Mouse (Mus musculus): ENCODE results near the gene Lat.

Lat gene

DNA sequence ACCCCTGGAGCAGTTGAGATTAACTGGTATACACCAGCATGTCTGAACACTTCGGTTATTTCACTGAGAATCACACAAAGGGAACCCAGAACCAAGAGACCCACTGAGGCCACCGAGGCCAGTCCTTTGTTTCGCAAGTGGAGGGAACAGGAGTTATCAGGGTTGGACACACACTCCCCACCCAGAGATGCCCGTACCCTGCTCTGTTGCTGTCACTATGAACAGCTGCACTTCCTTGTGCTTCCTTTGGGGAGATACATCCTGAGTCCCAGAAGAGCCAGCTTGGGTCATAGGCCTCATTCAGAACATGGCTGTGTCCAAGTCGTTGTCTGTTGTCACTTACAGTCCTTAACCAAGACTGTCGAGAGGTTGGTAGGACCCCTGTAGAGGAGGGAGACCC is 6.3 kb downstream of the Lat start:
- peak; percentile 3 for DNase-seq

DNA sequence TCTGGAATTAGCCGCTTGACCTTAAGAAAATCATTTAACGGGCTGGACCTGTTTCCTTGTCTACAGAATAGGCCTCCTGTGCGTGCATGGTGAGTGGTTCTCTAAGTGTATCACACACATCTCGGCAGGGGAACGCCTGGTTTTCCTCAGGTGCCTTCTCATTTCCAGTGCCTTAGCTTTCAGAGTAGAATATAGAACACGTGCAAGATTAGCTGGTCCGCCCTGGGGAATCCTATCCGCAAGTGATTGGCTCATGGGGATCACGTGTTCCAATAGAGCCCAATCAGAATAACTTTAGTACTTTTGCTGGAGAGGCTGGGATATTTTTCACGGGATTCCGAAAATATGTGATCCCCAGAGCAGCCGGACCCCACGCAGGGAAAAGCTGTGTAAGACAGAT is 10.3 kb downstream of the Lat start:
- DNase-seq = no peak

DNA sequence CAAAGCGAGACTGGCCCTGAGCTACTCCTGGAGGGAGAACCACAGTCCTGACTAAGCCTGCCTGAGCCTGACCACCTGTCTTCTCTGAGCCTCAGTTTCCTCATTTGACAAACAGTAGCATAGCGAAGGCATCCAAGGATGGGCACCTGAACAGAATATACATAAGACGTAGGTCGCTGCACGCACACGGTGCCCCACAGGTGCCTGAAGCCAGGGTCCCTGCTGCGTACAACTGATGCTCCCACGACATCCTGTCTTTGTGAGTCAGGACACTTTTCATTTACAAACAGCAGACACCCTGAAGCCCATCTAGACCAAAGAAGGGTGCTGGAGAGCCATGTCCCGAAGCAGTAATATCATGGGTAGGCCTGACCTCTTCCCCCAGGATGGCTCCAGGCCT is 11.0 kb downstream of the Lat start:
- no peak for DNase-seq

DNA sequence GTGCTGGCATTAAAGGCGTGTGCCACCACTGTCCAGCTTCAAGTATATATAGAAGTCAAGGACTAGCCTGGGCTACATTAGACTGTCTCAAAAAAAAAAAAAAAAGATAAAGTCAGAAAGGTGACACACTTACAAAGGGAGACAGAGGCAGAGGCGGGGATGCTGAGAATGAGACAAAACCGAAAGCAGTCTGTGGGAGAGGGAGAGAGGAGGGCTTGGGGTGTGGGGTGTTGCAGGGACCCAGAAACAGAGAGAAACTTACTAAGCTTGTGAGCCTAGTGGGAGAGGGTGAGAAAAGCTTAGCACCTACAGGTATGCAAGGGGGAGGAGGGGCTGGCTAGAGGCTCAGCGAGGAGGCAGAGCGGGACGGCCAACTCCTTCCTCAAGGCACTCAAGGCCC is 11.5 kb downstream of the Lat start:
- DNase-seq = no peak

DNA sequence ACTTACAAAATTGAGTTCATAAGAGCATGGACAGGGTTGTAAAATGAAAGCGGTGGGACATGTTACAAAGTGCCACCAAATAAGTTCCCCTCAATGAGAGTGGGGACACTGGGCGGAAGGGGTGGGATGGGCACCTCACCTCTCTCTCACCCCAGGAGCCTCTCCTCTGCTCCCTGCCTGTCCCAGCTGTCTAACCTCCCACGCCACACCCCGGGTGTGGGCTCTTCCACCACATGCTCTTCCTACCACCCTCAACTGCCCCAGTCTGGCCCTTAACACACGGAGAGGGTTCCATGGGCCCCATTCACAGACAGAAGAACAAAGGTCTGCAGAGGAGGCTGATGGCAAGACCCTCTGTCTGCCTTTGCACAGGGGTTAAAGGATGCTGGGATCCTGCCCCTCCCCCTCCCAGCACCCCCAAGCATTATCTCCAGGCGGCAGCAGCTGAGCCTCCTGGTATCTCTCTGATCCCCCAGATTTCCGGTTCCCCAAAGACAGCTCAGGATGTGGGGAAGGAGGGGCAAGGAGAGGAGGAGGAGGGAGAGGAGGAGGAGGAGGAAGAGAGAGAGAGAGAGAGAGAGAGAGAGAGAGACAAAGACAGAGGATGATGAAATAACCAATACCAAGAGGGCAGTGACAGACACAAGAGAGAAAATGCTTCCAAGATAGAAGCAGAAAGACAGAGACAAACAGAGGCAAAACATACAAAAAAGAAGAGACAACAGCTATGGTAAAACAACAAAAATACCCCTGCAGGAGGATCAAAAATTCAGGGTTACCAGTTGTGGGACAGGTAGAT is 12.4 kb downstream of the Lat start:
- peak; percentile 54 for DNase-seq

DNA sequence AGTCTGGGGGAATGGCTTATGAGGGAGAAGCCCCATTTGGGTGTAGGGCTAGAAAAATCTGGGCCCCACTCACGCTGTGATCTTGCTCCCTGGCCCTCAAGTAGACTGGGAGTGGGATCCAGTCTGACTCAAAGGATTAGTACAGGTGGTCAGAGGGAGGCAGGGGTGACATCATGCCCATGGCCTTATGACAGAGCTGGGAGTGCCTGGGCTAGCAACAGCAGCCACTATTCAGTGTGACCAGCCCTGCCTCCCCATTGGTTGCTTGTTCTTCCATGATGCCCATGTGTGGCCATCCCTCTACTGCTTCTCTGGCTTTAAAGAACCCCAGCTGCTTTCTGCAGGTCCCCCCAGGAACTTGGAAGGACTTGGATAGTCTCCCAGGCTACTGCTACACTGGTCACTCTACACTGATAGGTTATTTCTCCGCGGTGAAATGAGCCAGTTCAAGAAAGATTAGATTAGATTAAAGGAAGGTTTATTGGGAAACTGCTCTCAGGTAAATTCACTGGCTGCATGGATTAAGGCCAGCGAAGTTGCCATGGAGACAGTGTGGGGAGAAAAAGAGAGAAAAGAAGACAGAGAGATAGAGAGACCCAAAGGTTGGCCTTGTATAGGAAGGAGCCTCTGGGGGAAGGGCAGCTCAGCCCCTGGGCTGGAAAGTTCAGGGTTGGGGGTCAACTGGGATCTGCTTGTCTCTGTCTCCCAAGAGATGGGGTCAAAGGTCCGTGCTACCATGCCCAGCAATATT is 13.3 kb downstream of the Lat start:
- DNase-seq = no peak

DNA sequence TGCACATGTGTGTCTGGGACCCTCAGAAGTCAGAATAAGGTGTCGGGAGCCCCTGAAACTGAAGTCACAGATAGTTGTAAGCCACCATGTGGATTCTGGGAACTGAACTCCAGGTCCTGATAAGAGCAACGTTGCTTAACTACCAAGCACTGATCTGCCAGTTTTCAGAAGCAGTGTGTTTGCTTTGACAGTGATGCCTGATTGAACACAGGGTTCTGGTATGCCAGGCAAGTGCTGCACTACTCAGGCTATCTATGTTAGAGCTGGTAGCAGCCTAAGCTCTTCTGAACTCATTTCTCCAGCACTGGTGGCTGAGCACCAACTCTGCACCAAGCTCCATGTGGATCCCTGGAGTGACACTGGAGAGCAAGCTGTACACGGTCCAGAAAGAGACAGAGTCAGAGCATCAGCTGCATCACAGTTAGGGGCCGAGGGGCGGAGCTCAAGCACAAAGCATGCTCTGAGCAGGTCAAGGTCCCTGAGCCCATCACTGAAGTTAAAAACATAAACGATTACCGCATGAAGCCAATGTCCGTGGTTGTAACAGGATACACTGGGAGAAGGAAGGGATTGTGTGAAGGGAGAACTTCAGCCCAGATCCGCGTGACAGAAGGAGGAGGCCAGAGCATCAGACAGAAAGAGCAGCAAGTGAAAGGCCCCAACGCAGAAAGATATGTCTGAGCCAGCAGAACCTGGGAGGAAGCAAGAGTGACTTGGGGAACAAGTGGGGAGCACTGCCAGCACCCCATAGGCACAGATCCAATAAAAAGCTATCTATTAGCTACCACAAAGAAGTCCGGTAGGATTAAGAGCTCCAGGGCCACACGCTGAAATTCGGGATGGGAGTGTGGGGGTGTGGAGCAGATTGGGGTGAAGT is 14.4 kb downstream of the Lat start:
- no peak for DNase-seq

DNA sequence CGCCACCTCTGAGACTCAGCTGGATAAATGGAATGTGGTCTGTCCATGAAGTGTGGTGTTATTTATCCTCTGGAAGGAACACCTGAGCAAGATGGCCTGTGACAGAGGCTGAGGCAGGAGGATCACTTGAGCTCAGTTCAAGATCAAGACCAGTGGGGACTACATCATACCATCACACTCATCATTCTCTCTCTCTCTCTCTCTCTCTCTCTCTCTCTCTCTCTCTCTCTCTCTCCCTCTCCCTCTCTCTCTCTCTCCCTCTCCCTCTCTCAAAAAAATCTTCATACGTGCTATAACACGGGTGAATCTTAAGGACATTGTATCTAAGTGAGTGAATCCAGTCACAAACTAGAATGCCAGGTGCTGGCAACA is 15.4 kb downstream of the Lat start:
- DNase-seq = no peak

DNA sequence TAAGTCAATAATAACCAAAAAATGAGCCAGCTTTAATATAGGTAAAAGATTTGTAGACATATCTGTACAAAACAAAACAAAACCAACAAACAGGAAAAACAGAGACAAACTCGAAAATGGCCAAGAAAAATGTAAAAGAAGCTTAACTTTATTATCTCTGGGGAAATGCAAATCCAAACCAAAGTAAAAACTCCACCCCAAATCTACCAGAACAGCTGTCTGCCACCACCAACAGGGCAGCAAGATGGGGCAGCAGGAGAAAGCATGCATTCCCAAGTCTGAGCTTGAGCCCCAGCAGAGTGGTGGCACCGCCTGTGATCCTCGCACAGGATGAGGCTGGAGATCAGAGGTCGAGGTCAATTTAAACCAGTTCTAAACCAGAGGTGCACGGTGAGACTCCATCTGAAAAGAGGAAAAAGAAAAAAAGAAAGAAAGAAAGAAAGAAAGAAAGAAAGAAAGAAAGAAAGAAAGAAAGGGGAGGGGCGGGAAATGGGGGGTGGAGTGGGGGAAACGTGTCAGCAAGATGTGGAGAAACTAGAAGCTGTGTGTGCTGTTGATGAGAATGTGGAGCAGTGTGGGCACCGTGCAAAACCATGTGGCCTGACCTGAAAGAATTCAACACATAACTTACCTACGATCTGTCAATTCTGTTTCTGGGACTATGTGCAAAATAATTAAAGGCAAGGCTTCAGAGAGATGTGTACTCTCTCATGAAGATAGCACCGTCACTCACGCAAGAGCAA is 15.9 kb downstream of the Lat start:
- no peak for DNase-seq

DNA sequence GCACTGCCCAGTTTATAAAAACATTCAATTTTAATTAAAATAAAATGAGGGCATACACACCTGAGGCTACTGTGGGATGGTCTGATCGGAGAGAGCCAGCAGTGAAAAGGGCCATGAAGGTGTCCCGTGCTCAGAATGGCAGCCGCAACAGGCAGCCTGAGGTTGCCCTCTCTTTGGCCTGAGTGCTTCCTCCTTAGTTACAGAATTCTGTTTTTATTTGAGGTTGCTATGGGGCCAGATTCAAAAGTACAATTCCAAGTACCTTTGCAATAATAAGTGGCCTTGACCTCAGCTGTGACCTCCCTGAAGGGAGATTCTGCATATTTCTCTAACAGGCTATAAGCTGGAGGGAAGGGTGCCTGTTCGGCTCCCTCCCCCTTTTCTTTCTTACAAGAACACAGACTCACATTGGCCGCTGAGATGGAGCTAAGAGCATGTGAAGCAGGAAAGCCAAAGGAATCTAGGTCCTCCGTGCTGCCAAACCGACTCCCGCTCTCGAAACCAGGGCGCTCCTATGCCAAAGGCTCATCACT is 17.9 kb downstream of the Lat start:
- no peak for DNase-seq

DNA sequence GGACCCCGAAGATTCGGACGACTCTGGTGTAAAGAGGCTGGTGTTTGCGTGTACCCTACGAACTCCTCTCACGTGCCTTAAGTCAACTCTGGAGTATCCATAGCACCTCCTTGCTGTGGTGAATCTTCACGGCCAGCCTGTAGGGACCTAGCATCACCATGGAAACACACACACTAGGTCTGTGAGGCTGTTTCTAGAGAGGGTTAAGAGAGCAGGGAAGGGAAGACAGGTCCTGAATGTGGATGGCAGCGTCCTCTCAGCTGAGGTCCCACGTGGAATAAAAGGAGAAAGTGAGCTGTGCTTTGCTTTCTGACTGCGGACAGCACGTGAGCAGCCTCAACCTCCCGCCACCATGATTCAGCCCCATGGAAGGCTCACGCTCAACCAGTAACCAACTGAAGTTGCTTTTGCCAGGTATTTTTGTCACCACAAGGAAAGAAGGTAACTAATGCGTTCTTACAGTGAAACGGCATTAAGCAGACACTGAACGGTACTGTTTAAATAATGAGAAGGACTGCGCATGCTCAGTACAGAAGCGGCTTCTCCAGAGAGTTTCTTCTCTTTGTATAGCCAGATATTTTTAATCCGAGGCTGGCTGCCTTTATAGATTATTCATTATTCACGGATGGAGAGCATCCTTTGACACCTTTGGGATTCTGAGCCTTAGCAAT is 18.5 kb downstream of the Lat start:
- no peak for DNase-seq

DNA sequence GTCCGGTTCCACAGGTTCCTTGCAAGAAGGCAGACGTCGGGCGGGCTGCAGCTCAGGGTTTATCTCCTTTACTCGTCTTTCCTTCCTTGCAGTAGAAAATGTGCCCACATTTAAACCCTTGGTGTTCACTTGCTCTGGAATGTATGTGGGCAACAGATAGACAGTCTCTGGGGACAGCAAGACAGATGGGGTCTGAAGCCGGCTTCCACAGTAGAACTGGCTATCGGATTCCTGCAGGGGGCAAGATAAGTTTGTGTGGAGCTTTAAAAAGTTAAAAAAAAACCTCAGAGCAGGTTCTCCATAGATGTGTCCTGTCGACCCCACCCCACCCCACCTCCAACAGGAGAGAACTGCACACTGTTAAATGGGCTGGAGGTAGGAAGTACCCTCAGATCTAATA is 21.1 kb downstream of the Lat start:
- no peak for DNase-seq

DNA sequence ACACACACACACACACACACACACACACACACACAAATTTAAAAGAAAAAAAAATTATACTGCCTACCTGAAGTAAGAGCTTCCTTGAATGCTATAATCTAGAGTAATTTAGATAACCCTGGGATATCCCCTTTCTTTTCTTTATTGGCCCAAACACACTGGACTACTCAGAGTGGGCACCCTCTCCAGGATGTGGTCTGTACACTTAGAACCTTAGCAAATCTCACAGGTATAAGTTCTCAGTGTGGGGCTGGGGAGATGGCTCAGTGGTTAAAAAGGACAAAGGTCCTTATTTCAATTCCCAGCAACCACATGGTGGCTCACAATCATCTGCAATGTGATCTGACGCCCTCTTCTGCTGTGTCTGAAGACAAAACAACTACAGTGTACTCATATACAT is 22.3 kb downstream of the Lat start:
- DNase-seq = no peak

DNA sequence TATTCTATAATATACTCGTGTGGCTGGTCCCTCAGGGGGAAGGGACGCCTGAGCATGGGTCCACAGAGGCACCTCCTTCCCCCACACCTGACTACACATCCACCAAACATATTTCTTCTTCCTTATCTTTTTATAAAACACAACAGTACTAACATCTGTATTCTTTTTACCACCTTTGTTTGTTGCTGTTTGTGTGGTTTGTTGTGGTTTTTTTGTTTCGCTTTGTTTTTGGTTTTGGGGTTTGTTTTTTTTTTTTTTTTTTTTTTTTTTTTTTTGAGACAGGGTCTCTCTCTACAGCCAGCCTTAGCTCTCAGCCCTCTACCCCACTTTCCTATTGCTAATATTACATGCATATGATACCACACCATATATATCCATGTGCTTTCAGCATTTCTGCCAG is 23.4 kb downstream of the Lat start:
- DNase-seq = no peak

DNA sequence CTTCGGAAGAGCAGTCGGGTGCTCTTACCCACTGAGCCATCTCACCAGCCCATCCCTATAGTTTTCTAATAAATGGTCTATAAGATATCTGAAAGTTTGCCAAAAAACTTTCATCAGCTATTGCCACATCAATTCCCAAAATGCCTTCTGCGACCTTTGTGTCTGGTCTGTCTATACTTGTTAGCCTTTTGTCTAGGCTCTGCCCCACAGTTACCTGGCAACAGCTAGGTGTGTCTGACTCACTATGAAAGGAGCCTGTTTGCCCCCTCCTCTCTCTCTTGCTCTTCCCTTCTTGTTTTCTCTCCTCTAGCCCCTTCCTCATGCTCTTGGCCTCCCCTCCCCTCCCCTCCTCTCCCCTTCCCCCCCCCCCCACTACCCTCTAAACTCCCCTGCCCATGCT is 23.8 kb downstream of the Lat start:
- no peak for DNase-seq

DNA sequence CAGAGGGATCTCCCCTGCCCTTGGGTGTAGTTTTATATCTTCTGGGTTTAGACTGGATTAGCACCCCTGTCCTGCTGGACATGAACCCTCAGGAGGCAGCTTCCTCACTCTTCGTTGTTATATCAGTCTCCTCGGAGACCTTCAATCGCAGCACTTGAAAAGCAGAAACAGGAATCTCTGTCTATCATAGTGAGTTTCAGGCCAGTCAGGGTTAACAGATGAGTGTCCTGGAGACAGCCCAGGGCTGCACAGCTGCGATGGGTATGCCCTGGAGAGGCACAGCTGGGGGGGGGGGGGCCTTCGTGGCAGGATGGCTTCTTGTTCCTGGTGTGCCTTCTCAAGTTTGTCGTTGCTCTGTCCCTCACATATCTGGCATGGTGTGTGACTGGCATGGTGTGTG is 28.5 kb downstream of the Lat start:
- no peak for DNase-seq

DNA sequence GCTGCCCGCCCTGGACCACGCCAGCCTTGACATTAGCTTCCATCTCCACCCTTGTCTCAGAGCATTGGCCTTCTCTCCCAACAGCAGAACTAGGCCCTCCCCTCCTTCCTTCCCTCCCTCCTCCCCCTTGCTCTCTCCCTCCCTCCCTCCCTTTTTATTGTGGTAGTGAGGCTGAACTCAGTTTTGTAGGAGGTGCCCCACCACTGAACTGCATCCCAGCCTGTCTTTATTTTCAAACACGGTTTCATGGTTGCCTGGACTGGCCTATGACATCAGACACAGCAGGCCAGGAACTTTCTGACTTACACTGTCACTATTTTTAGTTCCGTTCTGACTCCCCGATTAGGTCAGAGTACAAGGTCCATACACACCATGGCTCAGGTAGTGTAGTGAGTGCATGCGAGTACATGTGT is 29.2 kb downstream of the Lat start:
- peak; percentile 50 for DNase-seq

DNA sequence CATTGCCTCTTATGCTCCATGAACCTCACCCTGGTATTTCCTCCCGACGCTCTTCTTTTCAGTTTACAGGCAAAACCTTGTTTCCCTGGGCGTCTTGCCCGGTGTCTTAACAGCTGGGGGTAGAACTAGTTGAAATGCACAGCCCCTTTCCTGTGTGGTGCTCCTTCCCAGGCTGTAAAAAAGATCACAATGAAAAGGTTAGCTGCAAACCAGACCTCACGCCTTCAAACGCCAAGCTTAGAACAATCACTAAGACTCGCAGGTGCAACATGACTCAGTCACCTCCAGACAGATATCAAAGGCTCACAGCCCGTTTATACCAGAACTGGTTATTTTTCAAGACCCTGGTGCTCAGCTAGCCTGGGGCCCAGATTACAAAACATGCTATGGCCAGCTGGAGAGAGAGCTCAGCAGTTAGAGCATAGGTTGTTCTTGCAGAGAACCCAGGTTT is 29.8 kb downstream of the Lat start:
- DNase-seq = peak; percentile 75

DNA sequence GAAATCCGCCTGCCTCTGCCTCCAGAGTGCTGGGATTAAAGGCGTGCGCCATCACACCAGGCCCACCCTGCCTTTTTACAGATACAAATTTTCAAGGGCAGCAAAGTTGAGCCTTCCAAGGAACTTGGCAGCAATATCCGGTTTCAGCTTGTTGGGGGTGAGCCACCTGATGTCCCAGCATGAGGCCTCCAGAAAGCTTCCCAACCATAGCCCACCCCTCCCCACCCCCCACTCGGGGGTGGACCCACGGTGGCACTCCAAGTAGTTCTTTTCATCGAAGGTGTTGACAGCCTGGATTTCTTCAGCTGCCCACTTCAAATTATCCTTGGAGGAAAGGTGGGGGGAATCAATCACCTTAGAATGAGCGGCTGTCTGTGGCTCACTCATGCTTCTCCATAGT is 30.5 kb downstream of the Lat start:
- peak; percentile 48 for DNase-seq

DNA sequence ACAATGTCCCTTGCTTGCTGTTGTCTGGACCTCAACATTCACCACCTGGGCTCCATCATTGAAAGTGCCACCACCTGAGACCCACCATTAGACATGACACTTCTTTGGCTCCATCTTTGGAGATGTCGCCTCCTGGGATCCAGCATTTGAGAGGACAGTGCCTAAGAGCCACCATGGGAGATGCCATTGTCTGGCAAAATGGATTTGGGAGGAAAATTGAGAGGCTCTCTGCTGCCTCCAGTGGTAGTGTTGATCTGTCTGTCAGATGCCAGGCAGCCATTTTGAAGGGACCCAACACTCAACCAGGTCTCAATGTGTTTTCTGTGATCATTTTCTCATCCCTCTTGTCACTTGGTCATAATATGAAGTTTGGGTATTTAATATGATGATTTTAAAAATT is 33.8 kb downstream of the Lat start:
- DNase-seq = no peak

DNA sequence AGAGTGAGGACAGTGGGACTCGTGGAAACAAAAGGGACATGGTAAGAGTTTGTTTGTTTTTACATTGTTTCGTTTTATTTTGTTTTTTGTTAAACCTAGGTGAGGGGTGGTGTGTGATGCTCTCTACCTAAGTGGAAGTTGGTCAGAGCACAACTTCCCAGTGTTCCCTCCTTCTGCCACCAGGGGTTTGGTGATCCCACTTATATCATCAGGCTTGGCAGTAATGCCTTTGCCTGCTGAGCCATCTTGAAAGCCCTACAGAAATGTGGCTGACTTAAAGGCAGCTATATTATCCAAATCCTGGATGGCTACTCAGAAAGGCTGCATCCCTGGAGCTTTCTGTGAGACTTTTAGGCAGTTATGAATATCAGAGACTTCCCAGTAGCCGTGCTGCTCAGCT is 36.7 kb downstream of the Lat start:
- DNase-seq = no peak

DNA sequence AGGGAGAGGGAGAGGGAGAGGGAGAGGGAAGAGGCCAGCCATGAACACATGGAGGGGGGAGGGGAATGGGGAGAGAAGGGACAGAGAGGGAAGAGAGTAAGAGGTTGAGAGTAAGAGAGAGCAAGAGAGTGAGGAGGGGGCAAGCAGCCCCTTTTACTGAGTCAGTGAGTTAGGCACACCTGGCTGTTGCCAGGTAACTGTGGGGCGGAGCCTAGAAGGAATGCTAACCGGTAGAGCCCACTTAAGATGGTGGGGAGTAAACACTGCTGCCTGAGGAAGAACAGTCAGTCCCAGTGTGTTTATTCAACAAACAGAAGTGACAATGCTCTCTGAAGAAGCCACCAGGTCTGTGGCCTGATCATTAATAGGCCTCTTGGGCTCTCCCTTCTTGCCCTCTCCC is 38.7 kb downstream of the Lat start:
- no peak for DNase-seq
